Mouse (Mus musculus) megakaryocyte progenitor cell, adult 5-6 weeks (primary cell): ENCODE results near the gene Bcas1. TPM values are rescaled to one million over a fixed set of nuclear protein-coding genes. Genes with fewer than 3 reads are reported as not detected.

Source experiments
- ATAC-seq: replicated peaks from 2 replicates; pipeline ENCODE4 v1.8.0; 2016; ENCODE audit warnings: mild to moderate bottlenecking, moderate TSS enrichment, inconsistent platforms; ENCODE audit not compliant: poor library complexity
- total RNA-seq, 2 experiments: library from RNA; stranded (forward) in 1 of 2; stranded (reverse) in 1 of 2; fragments of 157-497, 149-512 nt in 1 of 2; fragments of 200-1000 nt in 1 of 2; gene quantifications; 2 replicates each; pipeline versions ENCODE4 v1.2.3 to v1.2.4; 2015 to 2017

The Bcas1 gene
- total RNA-seq, 2 experiments from 2014 or later, result 0.81 to 1.9 TPM

DNA sequence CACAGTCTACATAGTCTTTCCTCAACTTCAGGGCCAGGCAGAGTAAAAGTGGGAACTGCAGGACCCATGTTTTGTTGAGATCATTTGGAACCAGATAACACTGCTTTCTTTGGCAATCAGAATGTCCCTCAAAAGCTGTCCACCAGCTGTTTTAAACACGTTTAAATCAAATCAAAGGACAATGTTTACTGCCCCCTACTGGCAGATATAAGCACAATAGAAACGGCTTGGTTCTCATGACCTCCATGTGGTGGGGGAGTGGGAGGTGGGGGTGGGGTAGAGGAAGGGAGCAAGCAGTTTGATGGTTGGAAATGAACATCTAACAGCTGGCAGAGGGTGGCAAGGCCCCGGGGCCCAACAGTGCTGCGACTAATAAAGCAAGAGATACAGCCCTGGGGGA is 5.7 kb downstream of the Bcas1 start:
- no peak for ATAC-seq

DNA sequence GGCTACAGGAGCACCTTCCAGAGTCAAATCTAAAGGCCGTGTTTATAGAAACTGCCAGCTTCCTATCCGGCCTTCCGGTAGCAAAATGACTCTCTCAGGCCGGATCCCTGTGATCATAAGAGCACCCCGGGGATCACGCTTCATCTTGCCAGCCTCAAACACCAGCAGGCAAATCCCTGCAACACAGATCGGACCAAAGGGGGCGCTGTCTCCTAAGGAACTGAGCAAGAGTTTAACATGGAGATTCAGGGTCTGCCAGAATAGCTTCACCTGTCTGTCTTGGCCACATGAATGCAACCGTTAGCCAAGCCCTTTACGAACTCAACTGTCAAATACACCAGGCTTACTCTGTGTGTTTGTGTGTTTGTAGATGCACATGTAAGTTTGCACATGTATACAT is 8.9 kb downstream of the Bcas1 start:
- peak; percentile 69 for ATAC-seq

DNA sequence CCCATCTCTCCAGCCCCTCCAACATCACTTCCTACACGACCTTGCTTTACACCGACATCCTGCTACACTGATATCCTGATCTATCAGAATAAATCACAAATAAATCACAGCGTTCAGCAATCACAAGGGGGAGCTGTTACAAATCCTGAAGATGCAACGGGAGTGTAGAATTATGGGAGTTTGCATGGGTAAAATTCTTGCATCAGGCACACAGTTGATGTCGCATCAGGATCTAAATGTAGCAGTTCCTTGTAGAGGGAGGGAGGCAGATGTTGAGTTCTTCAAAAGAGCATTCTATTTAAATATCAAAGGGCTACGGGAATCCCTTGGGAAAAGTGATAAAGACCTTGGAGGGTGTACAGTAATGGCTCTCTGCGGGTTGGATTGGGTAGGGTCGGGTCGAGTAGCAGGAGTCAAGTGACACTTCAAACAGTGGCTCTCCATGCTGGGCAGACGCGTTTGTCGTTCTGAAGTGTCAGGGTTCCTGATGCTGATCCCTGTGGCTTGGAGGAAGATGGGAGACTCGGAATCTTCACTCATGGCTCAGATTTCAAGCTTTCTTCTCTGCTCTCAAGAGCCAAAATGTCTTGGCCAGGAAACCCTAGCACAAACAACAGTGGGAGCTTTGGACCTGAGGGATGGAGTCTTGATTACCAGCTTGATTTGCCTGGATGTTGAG is 16.0 kb downstream of the Bcas1 start:
- ATAC-seq, result no peak

DNA sequence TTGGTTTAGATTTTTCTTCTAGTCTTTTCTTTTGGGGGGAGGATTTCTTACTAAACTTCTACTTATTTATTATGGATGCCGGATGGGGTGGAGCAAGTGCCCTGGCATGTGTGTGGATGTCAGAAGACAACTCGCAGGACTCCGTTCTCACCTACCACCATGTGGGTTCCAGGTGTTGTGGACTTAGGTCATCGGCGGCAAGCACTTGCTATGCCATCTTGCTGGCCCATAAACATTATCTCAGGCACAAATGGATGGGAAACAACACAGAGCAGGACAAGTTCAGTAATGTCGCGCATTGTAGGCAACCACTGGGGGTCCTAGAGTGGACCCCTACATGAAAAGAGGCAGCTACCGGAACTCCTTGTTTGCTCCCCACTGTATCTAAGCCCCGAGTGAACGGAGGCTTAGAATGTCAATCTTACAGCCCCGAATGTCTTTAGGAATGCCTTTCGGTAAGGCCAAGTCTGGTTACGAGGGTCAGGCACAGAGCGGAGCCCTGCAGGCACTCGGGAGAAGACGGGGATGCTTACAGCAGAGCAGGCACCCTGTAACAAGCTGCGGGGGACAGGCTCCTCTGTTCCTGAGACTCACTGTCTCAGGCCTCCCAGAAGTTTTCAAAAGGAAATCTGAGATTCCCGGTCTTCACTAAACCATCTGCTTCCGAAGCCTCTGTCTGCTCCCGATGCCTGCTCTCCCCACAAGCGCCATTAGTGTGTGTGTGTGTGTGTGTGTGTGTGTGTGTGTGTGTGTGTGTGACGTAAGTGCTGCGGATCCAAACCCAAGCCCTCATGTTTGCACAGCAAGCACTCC is 16.8 kb downstream of the Bcas1 start:
- ATAC-seq, result no peak

DNA sequence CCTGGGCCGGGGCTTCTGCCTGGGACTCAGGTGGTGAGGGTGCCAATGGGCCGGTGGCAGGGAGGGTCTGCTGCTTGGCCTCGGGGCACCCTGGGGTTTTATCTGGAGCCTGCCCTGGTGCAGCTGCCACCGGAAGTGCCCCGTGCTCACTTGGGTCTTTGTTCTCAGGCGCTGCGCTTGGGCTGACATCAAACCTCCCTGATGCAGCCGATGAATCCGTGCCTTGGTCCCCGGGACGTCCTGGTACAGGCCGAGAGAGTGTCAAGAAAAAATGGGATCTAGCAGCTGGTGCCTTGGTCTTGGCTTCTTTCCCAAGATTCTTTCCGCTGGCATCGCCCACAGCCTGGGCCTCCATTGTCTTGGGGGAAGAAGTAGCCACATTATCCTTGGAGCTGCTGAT is 21.2 kb downstream of the Bcas1 start:
- no peak for ATAC-seq

DNA sequence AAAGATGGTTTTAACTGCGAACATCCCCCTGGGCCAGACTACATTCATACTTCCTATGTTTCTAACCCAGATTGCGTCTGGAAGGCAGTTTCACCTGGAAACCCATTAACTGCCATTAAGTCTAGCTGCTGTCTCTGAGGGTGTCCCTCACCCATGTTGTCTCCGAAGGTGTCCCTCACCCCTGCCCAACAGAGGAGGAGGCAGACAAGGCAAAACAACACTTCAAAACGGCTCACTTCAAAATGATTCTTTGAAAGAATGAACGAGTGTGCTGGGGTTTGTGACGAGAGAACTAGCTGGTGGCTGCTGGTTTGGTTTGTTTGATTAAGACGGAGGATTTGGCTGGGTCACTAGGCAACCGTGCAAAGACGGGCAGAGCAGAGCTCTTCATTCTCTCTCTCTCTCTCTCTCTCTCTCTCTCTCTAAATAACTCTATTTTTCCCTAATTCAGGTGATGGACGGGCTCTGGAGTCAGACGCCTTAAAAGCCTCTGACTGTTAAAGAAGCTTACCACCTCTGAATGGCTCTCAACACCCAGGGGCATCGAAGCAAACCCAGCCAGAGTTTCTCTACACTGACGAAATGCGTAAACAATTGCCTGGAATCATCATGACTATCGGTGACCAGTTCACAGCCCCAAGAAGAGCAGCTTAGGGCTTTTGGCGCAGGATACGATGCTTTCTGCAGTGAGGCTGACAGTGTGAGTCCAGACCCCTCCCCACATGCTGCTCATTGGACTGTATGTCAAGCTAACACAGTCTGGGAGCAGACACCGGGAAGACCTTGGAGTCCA is 22.7 kb downstream of the Bcas1 start:
- ATAC-seq, result no peak

DNA sequence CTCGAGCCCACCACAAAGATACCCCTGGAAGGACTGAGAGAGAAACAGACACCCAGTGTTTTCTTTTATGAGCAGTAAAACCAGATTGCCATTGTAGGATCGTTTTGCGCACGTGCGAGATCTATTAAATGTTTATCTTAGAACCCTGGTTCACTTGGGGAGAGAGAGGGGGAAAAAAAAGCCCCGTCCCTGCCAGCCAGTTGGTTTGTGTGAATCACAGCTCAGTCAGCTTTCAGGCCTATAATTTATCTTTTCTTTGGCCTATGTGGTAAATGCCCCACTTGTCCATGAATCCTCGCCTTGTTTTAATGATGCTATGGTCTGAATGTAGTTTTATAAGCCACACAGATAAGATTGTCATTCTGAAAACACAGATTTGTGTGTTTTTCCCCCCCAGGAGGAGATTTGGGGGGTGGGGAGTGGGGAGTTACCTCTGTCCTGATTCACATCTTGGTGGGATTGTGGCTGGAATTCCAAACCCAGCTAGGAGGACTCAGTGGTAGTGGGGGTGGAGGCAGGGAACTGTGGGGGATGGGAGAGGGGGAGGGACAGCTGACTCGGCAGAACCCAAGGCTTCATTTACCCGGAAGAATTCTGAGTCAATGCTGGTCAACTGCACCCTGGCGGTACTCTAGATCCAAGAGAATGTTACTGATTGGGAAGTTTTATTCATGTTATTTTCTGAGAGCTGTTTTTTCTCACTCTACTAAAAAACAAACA is 23.8 kb downstream of the Bcas1 start:
- no peak for ATAC-seq

DNA sequence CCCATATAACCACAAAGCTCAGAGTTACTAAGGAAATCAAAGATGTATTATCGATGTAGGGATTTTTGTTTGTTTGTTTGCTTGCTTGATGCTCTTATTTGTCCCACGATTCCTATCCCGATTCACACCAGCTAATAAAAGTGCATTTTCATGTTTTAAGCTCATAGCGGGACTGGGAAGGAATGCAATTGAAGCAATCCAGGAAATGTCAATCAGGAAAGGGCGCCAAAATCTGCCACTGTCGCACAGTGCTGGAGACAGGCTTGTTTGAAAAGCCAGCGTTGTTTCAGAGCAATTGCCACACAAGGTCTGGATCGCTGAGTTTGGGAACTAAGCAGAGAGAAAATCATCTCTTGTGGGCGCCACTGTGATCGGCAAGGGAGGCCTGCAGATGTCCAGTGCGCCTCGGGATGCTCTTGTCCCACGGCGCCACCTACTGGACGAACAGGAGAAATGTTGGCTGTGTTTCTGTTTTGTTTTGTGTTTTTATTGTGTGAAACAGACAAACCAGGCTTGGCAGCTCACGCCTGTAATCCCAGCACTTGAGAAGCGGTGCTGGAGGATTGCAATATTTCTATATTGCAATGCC is 26.3 kb downstream of the Bcas1 start:
- ATAC-seq, result peak; percentile 96

DNA sequence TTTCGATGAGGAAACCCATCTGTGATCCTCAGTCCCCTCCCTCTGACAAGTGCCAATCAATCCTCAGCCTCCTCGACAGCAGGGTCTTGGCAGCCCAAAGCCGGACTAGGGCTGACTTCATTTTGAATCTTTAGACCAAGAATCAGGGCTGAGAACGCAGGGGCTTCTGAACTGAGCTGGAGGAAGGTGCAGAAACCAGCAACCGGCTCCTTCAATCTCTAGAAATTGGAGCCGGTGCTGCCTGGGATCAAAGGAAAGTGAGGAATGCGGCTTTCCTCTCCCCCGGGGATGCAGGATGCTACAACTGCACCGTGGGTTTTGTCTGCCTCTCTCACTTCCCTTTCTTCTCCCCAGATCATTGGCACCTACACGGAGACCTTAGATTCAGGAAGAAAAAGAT is 27.0 kb downstream of the Bcas1 start:
- peak; percentile 49 for ATAC-seq

DNA sequence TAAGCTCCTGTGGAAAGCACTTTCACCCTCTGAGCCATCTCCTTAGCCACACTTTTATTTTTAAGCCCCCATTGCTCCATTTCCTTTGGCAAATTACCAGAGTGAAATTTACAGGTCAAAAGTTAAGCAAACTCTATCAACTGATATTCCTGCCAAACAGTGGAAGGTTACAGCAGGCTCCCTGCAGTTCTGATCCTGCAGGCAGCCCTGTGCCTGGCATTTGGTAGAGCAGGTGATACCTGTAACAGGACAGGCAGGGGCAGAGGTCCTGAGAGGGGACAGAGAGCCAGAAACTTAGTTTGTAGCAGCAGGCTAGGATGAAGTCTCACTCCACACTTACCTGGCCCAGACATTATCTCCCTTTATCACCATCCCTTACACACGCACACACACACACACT is 35.7 kb downstream of the Bcas1 start:
- no peak for ATAC-seq

DNA sequence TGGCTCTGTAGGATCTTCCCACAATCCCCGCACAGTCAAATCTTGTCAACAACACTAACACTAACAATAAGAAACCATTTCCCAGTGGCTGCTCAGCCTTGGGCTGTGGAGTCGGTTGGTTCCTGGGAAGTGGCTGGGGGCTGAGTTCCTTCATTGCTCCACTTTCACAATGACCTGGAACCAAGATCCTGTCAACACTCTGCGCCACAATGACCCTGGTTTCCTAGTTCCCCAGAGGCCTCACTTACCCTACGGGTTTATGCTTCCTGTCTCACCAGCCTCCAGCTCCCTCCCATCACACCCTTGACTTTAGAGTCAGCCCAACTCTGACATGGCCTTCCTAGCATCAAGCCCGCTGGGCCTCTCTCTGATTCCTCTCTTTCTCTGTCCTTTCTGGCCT is 39.3 kb downstream of the Bcas1 start:
- peak; percentile 94 for ATAC-seq

DNA sequence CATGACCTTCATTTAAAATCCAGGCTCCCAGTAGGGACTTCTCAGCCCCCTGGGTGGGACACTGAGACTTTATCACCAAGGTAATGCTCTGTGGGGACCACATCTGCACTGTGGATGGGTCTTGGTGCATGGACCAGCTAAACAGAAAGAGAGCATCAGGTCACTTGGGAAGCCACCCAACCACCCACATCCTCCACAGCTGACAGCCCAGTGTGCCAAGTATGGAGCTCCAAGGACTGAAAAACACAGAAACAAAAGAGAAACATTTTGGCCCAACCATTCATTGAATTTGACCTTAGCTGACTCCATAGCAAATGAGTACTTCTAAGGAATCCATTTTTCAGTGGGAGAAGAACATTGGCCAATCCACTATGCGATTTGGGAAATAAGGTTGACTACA is 42.1 kb downstream of the Bcas1 start:
- ATAC-seq, result no peak

DNA sequence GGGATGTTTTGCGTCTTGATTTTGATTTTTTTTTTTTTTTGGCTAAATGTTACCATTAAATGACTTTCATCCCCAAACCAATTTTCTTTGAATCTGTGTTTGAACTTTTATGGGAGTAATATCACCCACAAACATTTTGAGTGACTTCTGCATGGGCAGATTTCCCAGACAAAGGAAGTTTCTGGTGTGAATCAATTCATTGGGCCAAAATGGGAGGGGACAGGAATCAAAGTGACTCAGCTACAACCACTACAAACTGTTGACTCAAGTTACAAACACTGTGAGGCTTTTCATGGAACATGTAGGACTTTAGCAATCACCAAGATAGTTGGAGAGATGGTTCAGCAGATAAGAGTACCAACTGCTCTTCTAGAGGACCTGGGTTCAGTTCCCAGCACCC is 42.9 kb downstream of the Bcas1 start:
- no peak for ATAC-seq

DNA sequence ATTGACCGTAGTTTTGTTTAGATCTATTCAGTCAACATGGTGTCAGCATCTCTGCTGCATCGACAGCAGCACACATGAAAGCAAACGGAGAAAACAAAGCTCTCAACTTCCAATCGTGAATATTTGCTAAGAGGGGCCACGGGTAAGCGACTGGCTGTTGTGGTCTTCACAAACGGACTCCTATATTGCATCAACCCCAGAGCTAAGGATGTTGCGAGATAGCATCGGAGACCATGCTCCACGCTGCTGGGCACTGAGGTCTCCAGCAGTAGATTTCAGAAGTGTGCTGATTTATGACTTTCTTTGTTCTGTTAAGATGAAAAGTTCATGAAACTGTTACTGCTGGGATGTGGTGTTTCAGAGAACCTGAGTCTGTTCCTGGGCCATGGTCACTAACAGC is 54.3 kb downstream of the Bcas1 start:
- ATAC-seq, result peak; percentile 97

DNA sequence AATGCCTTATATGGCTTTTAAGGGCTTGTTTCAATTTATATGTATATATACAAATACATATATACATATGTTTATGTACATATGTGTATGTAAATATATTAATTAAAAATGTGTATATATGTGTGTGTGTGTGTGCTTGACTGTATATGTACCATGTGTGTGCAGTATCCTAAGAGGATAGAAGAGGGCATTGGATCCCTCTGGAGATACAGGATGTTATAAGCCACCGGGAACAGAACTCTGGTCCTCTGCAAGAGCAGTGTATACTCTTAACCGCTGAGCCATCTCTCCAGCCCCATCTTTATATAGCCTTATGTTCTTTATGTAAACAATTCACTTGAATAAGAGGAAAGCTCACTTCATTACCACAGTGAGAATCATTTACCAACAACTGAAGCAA is 62.0 kb downstream of the Bcas1 start:
- ATAC-seq, result no peak

DNA sequence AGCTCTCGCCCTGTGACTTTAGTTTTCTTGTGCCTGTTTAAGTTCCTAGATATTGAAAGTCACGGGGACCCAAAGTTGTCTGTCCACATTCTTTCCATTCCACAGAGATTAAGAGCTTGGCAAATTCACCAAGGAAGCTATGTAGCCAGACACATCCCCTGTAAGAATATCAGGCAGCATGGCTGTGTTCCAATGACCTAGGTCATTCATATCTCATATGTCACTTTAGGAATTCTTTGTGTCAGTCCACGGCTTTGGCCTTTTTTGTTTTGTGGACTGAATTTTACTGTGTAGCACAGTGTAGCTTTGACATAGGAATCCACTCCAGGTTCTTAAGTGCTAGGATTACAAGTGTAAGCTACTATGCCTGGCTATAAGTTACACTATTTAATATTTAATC is 62.4 kb downstream of the Bcas1 start:
- ATAC-seq, result no peak

DNA sequence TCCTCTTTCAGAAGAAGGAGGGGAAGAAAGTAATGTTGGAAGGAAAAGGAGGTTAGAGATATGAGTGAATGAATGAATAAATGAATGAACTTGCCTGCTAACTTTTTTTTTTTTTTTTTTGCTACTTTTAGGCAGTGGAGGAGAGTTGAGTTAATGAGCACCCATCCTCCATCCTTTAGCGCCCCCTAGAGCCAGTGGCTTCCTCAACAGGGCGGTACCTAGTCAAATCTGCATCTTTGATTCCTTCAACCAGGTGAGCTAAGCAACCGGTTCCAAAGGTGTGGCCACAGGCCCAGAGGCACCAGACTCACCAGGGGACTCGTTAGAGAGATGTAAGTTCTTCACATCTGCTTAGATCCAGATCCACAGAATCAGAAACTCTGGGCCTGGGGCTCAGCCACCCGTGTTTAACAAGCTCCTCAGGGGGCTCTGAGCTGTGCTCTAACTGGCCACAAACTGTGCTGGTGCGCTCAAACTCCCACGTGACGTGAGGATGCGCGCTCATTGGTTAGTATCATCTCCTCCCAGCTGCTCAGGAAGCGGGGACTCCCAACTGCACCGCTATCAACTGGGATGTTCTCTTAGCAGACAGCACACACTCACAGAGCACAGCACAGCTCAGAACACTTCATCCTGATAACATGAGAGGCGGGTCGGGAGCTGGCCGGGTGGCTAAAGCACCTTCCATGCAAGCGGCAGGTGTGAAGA is 70.8 kb downstream of the Bcas1 start:
- ATAC-seq, result no peak

DNA sequence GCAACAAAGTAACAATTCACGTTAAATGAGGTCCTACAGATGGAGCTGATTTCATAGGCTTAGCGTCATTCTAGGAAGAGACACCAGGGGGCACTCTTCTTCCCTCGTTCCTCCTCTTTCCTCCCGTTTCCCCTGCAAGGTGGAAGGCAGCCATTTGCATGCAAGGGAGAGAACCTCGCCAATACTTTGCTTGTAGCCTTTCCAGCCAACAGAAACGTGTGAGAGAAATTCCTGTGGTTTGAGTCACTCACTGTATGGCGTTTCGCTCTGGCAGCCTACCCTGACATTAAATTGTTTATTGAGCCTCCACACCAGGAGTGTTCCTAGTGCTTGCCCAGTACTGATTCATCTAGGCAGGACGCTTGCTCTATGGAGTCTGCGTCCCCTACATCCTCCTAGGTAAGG is 72.7 kb downstream of the Bcas1 start:
- peak; percentile 87 for ATAC-seq

DNA sequence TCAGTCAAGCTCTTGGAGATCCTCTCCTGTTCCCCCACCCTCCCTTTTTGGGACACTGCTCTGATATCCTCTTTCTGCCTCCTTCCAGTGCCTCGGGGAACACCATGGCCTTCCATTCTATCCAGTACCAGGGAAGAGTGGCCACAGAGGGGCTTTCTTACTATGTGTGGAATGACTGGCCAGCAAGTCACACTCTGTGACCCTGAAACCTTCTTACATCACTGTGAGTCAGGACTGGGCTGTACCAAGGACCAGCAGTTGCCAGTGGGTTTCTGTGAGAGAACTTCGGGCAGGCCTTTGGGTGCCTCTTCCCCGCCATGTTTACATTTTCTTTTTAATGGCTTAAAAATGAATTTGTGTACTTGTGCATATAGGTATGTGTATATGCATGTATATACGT is 75.4 kb downstream of the Bcas1 start:
- no peak for ATAC-seq

DNA sequence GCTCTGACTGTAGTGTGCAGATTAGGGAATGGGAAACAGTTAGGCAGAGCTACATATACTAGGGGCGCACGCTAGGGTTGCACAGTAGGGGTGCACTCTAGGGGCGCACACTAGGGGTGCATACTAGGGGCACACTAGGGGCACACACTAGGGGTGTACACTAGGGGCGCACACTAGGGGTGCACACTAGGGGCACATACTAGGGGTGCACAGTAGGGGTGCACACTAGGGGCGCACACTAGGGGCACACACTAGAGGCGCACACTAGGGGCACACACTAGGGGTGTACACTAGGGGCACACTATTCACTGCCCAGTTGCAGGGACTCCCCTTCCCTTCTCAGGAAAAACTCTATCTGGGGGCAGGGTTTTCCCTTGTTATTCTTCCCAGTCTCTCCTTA is 75.8 kb downstream of the Bcas1 start:
- ATAC-seq, result peak; percentile 25; the same call in 1 of the 2 replicates
